Mouse (Mus musculus): ENCODE results near the gene Tchhl1. TPM values are rescaled to one million over a fixed set of nuclear protein-coding genes. Genes with fewer than 3 reads are reported as not detected.
"Not testable (repeated sequence)": the region's sequence is repeated elsewhere in the genome, so short reads cannot be mapped to it uniquely, and the experiment has no call there.

The Tchhl1 gene
- polyA plus RNA-seq (2015; fragmentation: Nextera tagmentation; extraction: Ambion mirVana), result 1.3 and 1.7 TPM in 2 replicates

- Histone ChIP-seq H3K27me3 (no peaks in the 10 kb centered on the region), H3K4me1 (no peaks in the 10 kb centered on the region), H3K36me3 (no peaks in the 10 kb centered on the region), H3K27ac (replicated peaks) (no peak within 1 kb of the TSS), H3K4me3 (replicated peaks) (no peak within 1 kb of the TSS), H3K9ac (no peak within 1 kb of the TSS), H3K9me3 (replicated peaks) (no peaks in the 10 kb centered on the region), H3K4me2 (replicated peaks) (no peak within 1 kb of the TSS)
- no peak for ATAC-seq (ENCODE audit: insufficient number of reproducible peaks, low FRiP score, low TSS enrichment, low read depth)
- 62% methylated on average over 5 of the region's 5 CpGs for WGBS
These were observed at the start of gene Tchhl1 for GRCm38 (mm10) chr3:93468561-93468960. Gene Tchhl1 (plus strand): TSS chr3:93468754.

- Histone ChIP-seq H3K9me3 (replicated peaks) (no peaks in the 10 kb centered on the region), H3K4me2 (replicated peaks) (no peak overlapping the region), H3K4me1 (no peaks in the 10 kb centered on the region), H3K9ac (no peak overlapping the region), H3K36me3 (no peaks in the 10 kb centered on the region), H3K4me3 (replicated peaks) (no peak overlapping the region), H3K27me3 (no peaks in the 10 kb centered on the region), H3K27ac (replicated peaks) (no peak overlapping the region)
- WGBS, result 33% methylated on average over 3 of the region's 3 CpGs
- no peak for ATAC-seq (ENCODE audit: insufficient number of reproducible peaks, low FRiP score, low TSS enrichment, low read depth)
These were observed 36.9 kb upstream of the Tchhl1 start for GRCm38 (mm10) chr3:93431673-93432072.

- Histone ChIP-seq H3K4me3 (replicated peaks) (peak within 1 kb of the TSS; percentile 59), H3K4me2 (replicated peaks) (peak within 1 kb of the TSS; percentile 95; the same call in 1 of the 2 replicates), H3K9me3 (replicated peaks) (no peaks in the 10 kb centered on the region)
These were observed 26.5 kb upstream of the Tchhl1 start, which contains the start of gene Tchh for GRCm38 (mm10) chr3:93442030-93442429. Gene Tchh (plus strand): TSS chr3:93442330.

GRCm38 (mm10) chr3:93443501-93444101 lies 25.0 kb upstream of the Tchhl1 start:
- ATAC-seq (ENCODE audit: insufficient number of reproducible peaks, low FRiP score, low TSS enrichment, low read depth), result no peak
- Histone ChIP-seq H3K4me1 (peaks cover 40% of the 10 kb centered on the region), H3K4me3 (replicated peaks) (peak overlapping the region; percentile 59), H3K9ac (0 out of 2 replicates have a peak overlapping the region, but pooled peaks have one; percentile 9), H3K9me3 (replicated peaks) (no peaks in the 10 kb centered on the region), H3K27ac (replicated peaks) (peak overlapping the region; percentile 73; the same call in 1 of the 2 replicates), H3K36me3 (no peaks in the 10 kb centered on the region), H3K4me2 (replicated peaks) (peak overlapping the region; percentile 95), H3K27me3 (peaks cover 40% of the 10 kb centered on the region)
- under 1% methylated on average over 38 of the region's 38 CpGs for WGBS

More at GRCm38 (mm10) chr3:93442030-93442429, 26.5 kb upstream of the Tchhl1 start, which contains the start of gene Tchh:
- H3K4me1 ChIP-seq, result peaks cover 31% of the 10 kb centered on the region
- no peak within 1 kb of the TSS for H3K27ac ChIP-seq (replicated peaks)
- H3K9ac ChIP-seq, result no peak within 1 kb of the TSS
- ATAC-seq (ENCODE audit: insufficient number of reproducible peaks, low FRiP score, low TSS enrichment, low read depth), result no peak
- peaks cover 36% of the 10 kb centered on the region for H3K27me3 ChIP-seq
- H3K36me3 ChIP-seq, result no peaks in the 10 kb centered on the region
- WGBS, result 90% methylated on average over 1 of the region's 1 CpGs

- peak overlapping the region; percentile 73 for H3K27ac ChIP-seq (replicated peaks)
- H3K27me3 ChIP-seq, result peaks cover 37% of the 10 kb centered on the region
These were observed 24.0 kb upstream of the Tchhl1 start for GRCm38 (mm10) chr3:93444343-93445164.

GRCm38 (mm10) chr3:93445165-93445705 lies 23.3 kb upstream of the Tchhl1 start:
- Histone ChIP-seq H3K9me3 (replicated peaks) (no peaks in the 10 kb centered on the region), H3K4me3 (replicated peaks) (peak overlapping the region; percentile 59), H3K4me1 (peaks cover 40% of the 10 kb centered on the region), H3K27ac (replicated peaks) (peak overlapping the region; percentile 73; the same call in 1 of the 2 replicates), H3K4me2 (replicated peaks) (peak overlapping the region; percentile 95), H3K9ac (0 out of 2 replicates have a peak overlapping the region, but pooled peaks have one; percentile 18), H3K27me3 (peaks cover 37% of the 10 kb centered on the region), H3K36me3 (no peaks in the 10 kb centered on the region)
- WGBS, result under 1% methylated on average over 36 of the region's 36 CpGs
- no peak for ATAC-seq (ENCODE audit: insufficient number of reproducible peaks, low FRiP score, low TSS enrichment, low read depth)

More at GRCm38 (mm10) chr3:93444343-93445164, 24.0 kb upstream of the Tchhl1 start:
- peak overlapping the region; percentile 59 for H3K4me3 ChIP-seq (replicated peaks)
- peak; percentile 85 for ATAC-seq (ENCODE audit: insufficient number of reproducible peaks, low FRiP score, low TSS enrichment, low read depth)
- WGBS, result under 1% methylated on average over 56 of the region's 56 CpGs
- no peaks in the 10 kb centered on the region for H3K9me3 ChIP-seq (replicated peaks)
- H3K4me2 ChIP-seq (replicated peaks), result peak overlapping the region; percentile 95
- no peaks in the 10 kb centered on the region for H3K36me3 ChIP-seq
- peaks cover 40% of the 10 kb centered on the region for H3K4me1 ChIP-seq
- 0 out of 2 replicates have a peak overlapping the region, but pooled peaks have one; percentile 18 for H3K9ac ChIP-seq

- peaks cover 29% of the 10 kb centered on the region for H3K27me3 ChIP-seq
- 1% methylated on average over 54 of the region's 54 CpGs for WGBS
- no peak for ATAC-seq (ENCODE audit: insufficient number of reproducible peaks, low FRiP score, low TSS enrichment, low read depth)
These were observed 22.3 kb upstream of the Tchhl1 start for GRCm38 (mm10) chr3:93446128-93446755.

GRCm38 (mm10) chr3:93446756-93447137 lies 21.8 kb upstream of the Tchhl1 start:
- Histone ChIP-seq H3K4me2 (replicated peaks) (peak overlapping the region; percentile 95), H3K9ac (peak overlapping the region; percentile 21; the same call in 1 of the 2 replicates), H3K4me3 (replicated peaks) (peak overlapping the region; percentile 59), H3K27me3 (peaks cover 31% of the 10 kb centered on the region), H3K4me1 (peaks cover 40% of the 10 kb centered on the region), H3K27ac (replicated peaks) (peak overlapping the region; percentile 69)
- H3K36me3 ChIP-seq; ATAC-seq (ENCODE audit: insufficient number of reproducible peaks, low FRiP score, low TSS enrichment, low read depth); H3K9me3 ChIP-seq (replicated peaks): not testable (repeated sequence)
- under 1% methylated on average over 32 of the region's 32 CpGs for WGBS

More at GRCm38 (mm10) chr3:93446128-93446755, 22.3 kb upstream of the Tchhl1 start:
- H3K27ac ChIP-seq (replicated peaks), result no peak overlapping the region
- H3K36me3 ChIP-seq, result no peaks in the 10 kb centered on the region
- peak overlapping the region; percentile 59 for H3K4me3 ChIP-seq (replicated peaks)
- peaks cover 40% of the 10 kb centered on the region for H3K4me1 ChIP-seq
- H3K4me2 ChIP-seq (replicated peaks), result peak overlapping the region; percentile 95
- H3K9ac ChIP-seq, result peak overlapping the region; percentile 21
- H3K9me3 ChIP-seq (replicated peaks), result no peaks in the 10 kb centered on the region

- Histone ChIP-seq H3K36me3 (no peaks in the 10 kb centered on the region), H3K9ac (peak overlapping the region; percentile 21), H3K27me3 (peaks cover 29% of the 10 kb centered on the region), H3K9me3 (replicated peaks) (no peaks in the 10 kb centered on the region), H3K4me3 (replicated peaks) (peak overlapping the region; percentile 59), H3K4me2 (replicated peaks) (peak overlapping the region; percentile 95), H3K27ac (replicated peaks) (peak overlapping the region; percentile 69), H3K4me1 (peaks cover 40% of the 10 kb centered on the region)
- WGBS, result under 1% methylated on average over 59 of the region's 59 CpGs
- ATAC-seq (ENCODE audit: insufficient number of reproducible peaks, low FRiP score, low TSS enrichment, low read depth), result 0 out of 2 replicates have a peak, but pooled peaks have one; percentile 41
These were observed 21.3 kb upstream of the Tchhl1 start for GRCm38 (mm10) chr3:93447138-93447841.

- no peak overlapping the region for H3K9ac ChIP-seq
- H3K27me3 ChIP-seq, result no peaks in the 10 kb centered on the region
- H3K36me3 ChIP-seq, result no peaks in the 10 kb centered on the region
- no peak overlapping the region for H3K4me3 ChIP-seq (replicated peaks)
- no peak for ATAC-seq (ENCODE audit: insufficient number of reproducible peaks, low FRiP score, low TSS enrichment, low read depth)
- WGBS, result 63% methylated on average over 3 of the region's 3 CpGs
- H3K9me3 ChIP-seq (replicated peaks), result no peaks in the 10 kb centered on the region
- H3K4me1 ChIP-seq, result no peaks in the 10 kb centered on the region
- H3K4me2 ChIP-seq (replicated peaks), result no peak overlapping the region
- H3K27ac ChIP-seq (replicated peaks), result no peak overlapping the region
These were observed 2.0 kb upstream of the Tchhl1 start for GRCm38 (mm10) chr3:93466556-93466955.

All from embryonic facial prominence, embryonic 15.5 days (tissue).